Mouse (Mus musculus): ENCODE data around the gene Sec24d.

Sec24d gene

GRCm38 (mm10) chr3:123291670-123292069 lies 24.4 kb downstream of the Sec24d start:
- no peak for ATAC-seq (ENCODE audit: insufficient number of reproducible peaks, low FRiP score, low TSS enrichment)

GRCm38 (mm10) chr3:123296654-123297053 lies 29.4 kb downstream of the Sec24d start:
- ATAC-seq (ENCODE audit: insufficient number of reproducible peaks, low FRiP score, low TSS enrichment) = no peak

GRCm38 (mm10) chr3:123298283-123298682 lies 31.0 kb downstream of the Sec24d start:
- peak; percentile 78 for ATAC-seq (ENCODE audit: insufficient number of reproducible peaks, low FRiP score, low TSS enrichment)

GRCm38 (mm10) chr3:123301521-123301920 lies 34.3 kb downstream of the Sec24d start:
- no peak for ATAC-seq (ENCODE audit: insufficient number of reproducible peaks, low FRiP score, low TSS enrichment)

GRCm38 (mm10) chr3:123305611-123306010 lies 38.4 kb downstream of the Sec24d start:
- no peak for ATAC-seq (ENCODE audit: insufficient number of reproducible peaks, low FRiP score, low TSS enrichment)

- no peak for ATAC-seq (ENCODE audit: insufficient number of reproducible peaks, low FRiP score, low TSS enrichment)
These were observed 40.2 kb downstream of the Sec24d start for GRCm38 (mm10) chr3:123307446-123307845.

- no peak for ATAC-seq (ENCODE audit: insufficient number of reproducible peaks, low FRiP score, low TSS enrichment)
These were observed 41.9 kb downstream of the Sec24d start for GRCm38 (mm10) chr3:123309141-123309540.

- no peak for ATAC-seq (ENCODE audit: insufficient number of reproducible peaks, low FRiP score, low TSS enrichment)
These were observed 45.3 kb downstream of the Sec24d start for GRCm38 (mm10) chr3:123312477-123313062.

- no peak for ATAC-seq (ENCODE audit: insufficient number of reproducible peaks, low FRiP score, low TSS enrichment)
These were observed 46.2 kb downstream of the Sec24d start for GRCm38 (mm10) chr3:123313477-123313876.

- no peak for ATAC-seq (ENCODE audit: insufficient number of reproducible peaks, low FRiP score, low TSS enrichment)
These were observed 46.8 kb downstream of the Sec24d start for GRCm38 (mm10) chr3:123313920-123314614.

GRCm38 (mm10) chr3:123316066-123316465 lies 48.8 kb downstream of the Sec24d start:
- no peak for ATAC-seq (ENCODE audit: insufficient number of reproducible peaks, low FRiP score, low TSS enrichment)

- ATAC-seq (ENCODE audit: insufficient number of reproducible peaks, low FRiP score, low TSS enrichment) = no peak
These were observed 49.8 kb downstream of the Sec24d start for GRCm38 (mm10) chr3:123317081-123317480.

GRCm38 (mm10) chr3:123320341-123320740 lies 53.1 kb downstream of the Sec24d start:
- no peak for ATAC-seq (ENCODE audit: insufficient number of reproducible peaks, low FRiP score, low TSS enrichment)

GRCm38 (mm10) chr3:123321612-123322011 lies 54.4 kb downstream of the Sec24d start:
- peak; percentile 50; the same call in 1 of the 2 replicates for ATAC-seq (ENCODE audit: insufficient number of reproducible peaks, low FRiP score, low TSS enrichment)

- ATAC-seq (ENCODE audit: insufficient number of reproducible peaks, low FRiP score, low TSS enrichment) = no peak
These were observed 54.9 kb downstream of the Sec24d start for GRCm38 (mm10) chr3:123322147-123322546.

GRCm38 (mm10) chr3:123324326-123324725 lies 57.1 kb downstream of the Sec24d start:
- ATAC-seq (ENCODE audit: insufficient number of reproducible peaks, low FRiP score, low TSS enrichment) = no peak

- ATAC-seq (ENCODE audit: insufficient number of reproducible peaks, low FRiP score, low TSS enrichment) = no peak
These were observed 62.0 kb downstream of the Sec24d start for GRCm38 (mm10) chr3:123329251-123329650.

GRCm38 (mm10) chr3:123330221-123330620 lies 63.0 kb downstream of the Sec24d start:
- no peak for ATAC-seq (ENCODE audit: insufficient number of reproducible peaks, low FRiP score, low TSS enrichment)

- no peak for ATAC-seq (ENCODE audit: insufficient number of reproducible peaks, low FRiP score, low TSS enrichment)
These were observed 65.2 kb downstream of the Sec24d start for GRCm38 (mm10) chr3:123332330-123333054.

GRCm38 (mm10) chr3:123333055-123333424 lies 65.8 kb downstream of the Sec24d start:
- ATAC-seq (ENCODE audit: insufficient number of reproducible peaks, low FRiP score, low TSS enrichment) = no peak

GRCm38 (mm10) chr3:123334947-123335346 lies 67.7 kb downstream of the Sec24d start:
- ATAC-seq (ENCODE audit: insufficient number of reproducible peaks, low FRiP score, low TSS enrichment) = no peak
